Mouse (Mus musculus) lung, adult 2 months (tissue): Measurements from ENCODE around the gene Dna2. TPM values are rescaled to one million over a fixed set of nuclear protein-coding genes. Genes with fewer than 3 reads are reported as not detected.
A peak's percentile ranks its signal among the peaks of the same experiment; 100 is the strongest.

Source experiments
- DNase-seq: peaks from one replicate; pipeline ENCODE4 v3.0.0; 2022
- H3K4me1 ChIP-seq: fragments of 200-500 bp; 2 replicates; pipeline ENCODE4 v1.6.1; 2011; ENCODE audit warnings: low read length; ENCODE audit not compliant: control insufficient read depth, insufficient read depth
- H3K4me3 ChIP-seq: fragments of 200-500 bp; replicated peaks from 2 replicates; pipeline ENCODE3; 2011; ENCODE audit warnings: low read depth, mild to moderate bottlenecking, control low read depth, low read length; ENCODE audit errors: extremely low read depth
- CTCF ChIP-seq: fragments of 200-500 bp; IDR thresholded peaks from 2 replicates; pipeline ENCODE4 v1.5.1; 2011; ENCODE audit warnings: mild to moderate bottlenecking, low read length, control low read depth; ENCODE audit not compliant: insufficient read depth
- POLR2A ChIP-seq: fragments of 200-500 bp; IDR thresholded peaks from 2 replicates; pipeline ENCODE4 v1.6.1; 2011; ENCODE audit warnings: low read depth, mild to moderate bottlenecking, control low read depth, low read length, borderline replicate concordance; ENCODE audit errors: extremely low read depth
- WGBS: fragments of 180-500 bp; shearing (Covaris S2); methylation state at CpG from one replicate; pipeline ENCODE4 v1.1.7; 2018; 5-methylcytosine and 5-hydroxymethylcytosine counted together
- polyA plus RNA-seq: library from polyadenylated mRNA; depleted of rRNA; stranded (reverse); fragments of >200 nt; gene quantifications from 2 replicates; pipeline ENCODE4 v1.2.3, GENCODE M21; 2012

The Dna2 gene
- polyA plus RNA-seq, 1 experiment, result 7.1 TPM

DNA sequence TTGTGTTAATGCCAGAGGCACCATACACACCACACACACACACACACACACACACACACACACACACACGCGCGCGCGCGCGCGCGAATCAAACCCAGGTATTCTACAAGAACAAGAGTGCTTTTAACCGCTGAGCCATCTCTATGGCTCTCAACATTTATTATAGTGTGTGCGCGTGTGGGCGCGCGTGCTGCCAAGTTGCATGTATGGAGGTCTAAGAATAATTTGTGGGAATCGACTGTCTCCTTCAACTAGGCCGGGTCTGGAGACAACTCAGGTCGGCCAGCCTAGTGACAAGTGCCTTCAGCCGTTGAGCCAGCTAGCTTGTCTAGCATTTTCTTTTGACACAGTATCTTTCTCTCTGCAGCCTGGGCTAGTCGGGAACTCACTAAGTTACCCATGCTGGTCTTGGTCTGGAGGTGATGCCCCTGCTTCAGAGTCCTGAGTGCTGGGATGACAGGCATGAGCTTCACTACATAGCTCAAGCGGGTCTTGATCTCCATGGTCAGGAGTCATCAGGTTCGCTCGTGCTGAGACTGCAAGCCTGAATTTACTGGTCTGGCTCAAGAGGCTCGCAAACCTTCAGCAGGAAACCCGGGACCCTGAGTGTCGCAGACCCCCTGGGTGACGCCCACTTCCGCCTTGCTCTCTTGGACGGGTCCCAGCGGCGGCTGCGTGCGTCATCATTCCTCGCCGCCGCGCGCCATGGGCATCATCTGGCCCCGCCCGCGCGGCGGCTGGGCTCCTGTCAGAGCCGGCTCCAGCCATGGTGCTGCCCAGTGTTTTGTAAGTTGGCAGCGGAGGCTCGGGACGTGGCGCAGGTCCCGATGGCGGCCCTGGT lies 26.7 kb upstream of the Dna2 start, which contains the start of gene Slc25a16:
Slc25a16 (plus strand) TSS at position 709 of the 841 bp plus-strand sequence.
- peak; percentile 92 for DNase-seq

DNA sequence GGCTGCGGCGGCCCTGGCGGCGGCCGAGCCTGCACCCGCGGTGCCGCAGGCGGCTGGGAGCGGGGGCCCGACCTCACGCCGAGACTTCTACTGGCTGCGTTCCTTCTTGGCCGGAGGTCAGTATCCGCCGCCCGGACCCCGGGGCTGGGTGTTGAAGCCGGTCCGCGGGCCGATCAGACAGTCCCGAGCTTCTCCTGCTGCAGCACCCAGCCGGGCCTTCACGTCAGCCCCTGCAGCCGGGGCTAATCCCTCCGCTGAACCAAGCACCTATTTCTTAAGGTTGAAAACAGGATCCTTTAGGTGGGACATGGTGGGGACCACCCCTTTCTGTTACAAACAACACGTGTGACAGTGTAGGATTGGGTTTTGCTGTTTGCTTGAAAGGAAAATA lies 26.1 kb upstream of the Dna2 start:
- peak overlapping the region; percentile 71 for H3K4me3 ChIP-seq
- peaks cover 9% of the 10 kb centered on the region for H3K4me1 ChIP-seq
- under 1% methylated on average over 29 of the region's 29 CpGs for WGBS
- TF ChIP-seq CTCF, result no peak
- TF ChIP-seq POLR2A, result no peak
- DNase-seq, result no peak

More for the DNA sequence above, 26.7 kb upstream of the Dna2 start, which contains the start of gene Slc25a16:
- 4% methylated on average over 50 of the region's 50 CpGs for WGBS
- Histone ChIP-seq H3K4me3 (peak within 1 kb of the TSS; percentile 71), H3K4me1 (peaks cover 9% of the 10 kb centered on the region)
- TF ChIP-seq POLR2A (peak; percentile 73; the same call in 1 of the 2 replicates), CTCF (no peak)

DNA sequence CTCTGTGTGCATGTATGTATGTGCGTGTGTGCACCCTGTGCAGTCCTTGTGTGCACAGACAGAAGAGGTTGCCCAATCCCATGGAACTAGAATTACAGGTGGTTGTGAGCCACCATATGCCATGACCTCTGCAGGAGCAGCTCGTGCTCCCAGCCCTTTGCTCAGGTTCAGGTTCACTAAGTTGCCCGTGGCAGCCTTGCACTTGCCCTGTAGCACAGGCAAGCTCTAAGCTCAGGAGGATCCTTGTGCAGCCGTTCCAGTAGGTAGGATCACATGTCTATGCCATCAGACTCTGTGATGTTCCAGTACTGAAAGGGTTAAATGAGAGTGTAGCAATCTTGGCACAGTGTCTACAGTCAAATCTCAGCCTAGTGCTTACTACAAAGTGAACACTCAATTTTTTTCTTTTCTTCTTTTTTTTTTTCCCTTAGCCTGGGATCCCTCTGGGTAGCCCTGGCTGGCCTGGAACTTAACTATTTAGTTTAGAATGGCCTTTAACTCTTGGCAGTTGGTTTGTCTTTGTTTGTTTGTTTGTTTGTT lies 22.7 kb upstream of the Dna2 start:
- H3K4me1 ChIP-seq, result peaks cover 9% of the 10 kb centered on the region
- no peak for DNase-seq
- WGBS, result 77% methylated on average over 4 of the region's 4 CpGs
- no peak for TF ChIP-seq POLR2A
- no peak for TF ChIP-seq CTCF
- no peak overlapping the region for H3K4me3 ChIP-seq

DNA sequence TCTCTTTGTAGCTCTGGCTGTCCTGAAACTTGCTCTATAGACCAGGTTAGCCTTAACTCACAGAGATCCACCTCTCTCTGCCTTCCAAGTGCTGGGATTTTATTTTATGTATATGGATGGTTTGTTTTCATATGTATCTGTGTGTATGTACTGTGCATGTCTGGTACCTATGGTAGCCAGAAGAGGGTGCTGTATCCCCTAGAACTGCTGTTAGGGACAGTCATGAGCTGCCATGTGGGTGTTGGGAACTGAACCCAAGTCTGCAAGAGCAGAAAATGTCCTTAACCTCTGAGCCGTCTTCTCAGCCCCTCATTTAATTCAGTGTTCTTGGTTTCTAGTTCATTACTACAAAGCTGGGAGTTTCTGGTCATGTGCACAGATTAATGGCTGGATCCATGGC lies 14.4 kb upstream of the Dna2 start:
- H3K4me3 ChIP-seq, result no peak overlapping the region
- DNase-seq, result no peak

DNA sequence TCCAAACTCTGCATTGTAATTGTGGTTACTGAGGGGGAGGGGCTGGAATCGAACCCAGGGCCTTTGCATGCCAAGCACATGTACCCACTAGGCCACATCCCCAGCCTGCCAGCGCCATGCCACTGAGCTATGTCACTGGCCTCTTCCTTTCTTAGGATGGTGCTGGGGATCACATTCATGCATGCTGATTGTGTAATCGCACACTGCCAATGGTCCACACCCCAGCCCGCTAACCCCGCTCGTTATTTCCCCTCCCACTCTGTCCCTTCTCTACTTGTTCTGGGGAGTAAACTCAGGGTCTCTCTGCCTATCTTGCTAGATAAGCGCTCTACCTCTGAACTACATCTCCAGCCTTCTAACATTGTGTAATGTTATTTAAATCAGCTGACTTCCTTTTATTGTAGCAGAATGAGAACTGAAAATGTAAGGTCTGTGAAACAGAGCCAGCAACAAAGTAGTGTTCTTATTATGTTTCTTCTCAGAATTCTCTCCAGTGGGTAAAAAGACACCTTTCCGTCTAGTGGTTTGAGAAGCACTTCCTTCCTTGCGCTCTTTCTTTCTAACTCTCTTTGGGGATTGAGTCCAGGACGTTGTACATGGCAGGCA lies 1.7 kb upstream of the Dna2 start:
- no peak overlapping the region for H3K4me3 ChIP-seq
- H3K4me1 ChIP-seq, result no peaks in the 10 kb centered on the region
- no peak for TF ChIP-seq POLR2A
- no peak for TF ChIP-seq CTCF
- WGBS, result 74% methylated on average over 10 of the region's 10 CpGs
- DNase-seq, result no peak

More for the DNA sequence above, 14.4 kb upstream of the Dna2 start:
- no peaks in the 10 kb centered on the region for H3K4me1 ChIP-seq
- WGBS, result 98% methylated on average over 1 of the region's 1 CpGs
- TF ChIP-seq CTCF, result no peak
- no peak for TF ChIP-seq POLR2A

DNA sequence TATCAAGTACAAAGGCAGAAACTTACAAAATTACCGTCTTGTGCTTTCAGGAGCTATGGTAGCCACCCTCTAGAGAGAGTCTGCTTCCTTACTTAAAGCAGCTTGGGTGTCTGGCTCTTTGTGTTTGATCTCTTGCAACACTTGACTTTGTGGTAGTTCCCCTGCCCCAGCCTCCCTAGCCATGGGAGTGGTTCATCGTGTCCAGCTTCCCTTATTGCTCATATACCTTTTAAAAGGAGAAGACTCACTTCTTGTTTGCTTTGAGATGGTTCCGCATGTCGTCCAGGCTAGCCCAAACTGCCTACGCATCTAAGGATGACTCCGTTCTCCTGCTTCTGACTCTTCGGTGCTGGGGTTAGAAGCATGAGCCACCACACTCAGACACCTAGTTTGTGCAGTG lies 1.7 kb downstream of the Dna2 start:
- no peaks in the 10 kb centered on the region for H3K4me1 ChIP-seq
- DNase-seq, result no peak
- 88% methylated on average over 7 of the region's 7 CpGs for WGBS
- H3K4me3 ChIP-seq, result no peak overlapping the region
- TF ChIP-seq POLR2A, result no peak
- TF ChIP-seq CTCF, result no peak

DNA sequence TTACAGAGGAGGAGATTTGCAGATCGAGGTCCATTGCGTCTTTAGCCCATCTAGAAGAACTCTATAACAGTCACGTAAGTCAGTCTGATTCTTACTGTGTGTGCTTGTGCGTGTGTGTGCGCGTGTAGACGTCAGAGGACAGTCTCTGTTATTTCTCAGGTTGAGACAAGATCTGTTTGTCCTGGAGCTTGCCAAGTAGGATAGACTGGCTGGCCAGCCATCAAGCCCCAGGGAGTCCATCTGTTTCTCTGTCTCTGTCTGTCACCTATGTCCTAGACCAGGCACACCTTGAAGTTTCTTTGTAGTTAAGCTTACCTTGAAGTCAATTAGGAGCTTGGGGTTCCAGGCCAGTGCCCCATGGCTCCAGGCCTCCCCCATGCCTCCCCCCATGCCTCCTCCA lies 17.1 kb downstream of the Dna2 start:
- 92% methylated on average over 7 of the region's 7 CpGs for WGBS
- no peak for DNase-seq
- H3K4me1 ChIP-seq, result no peaks in the 10 kb centered on the region
- H3K4me3 ChIP-seq, result no peak overlapping the region
- TF ChIP-seq POLR2A, result no peak
- no peak for TF ChIP-seq CTCF

DNA sequence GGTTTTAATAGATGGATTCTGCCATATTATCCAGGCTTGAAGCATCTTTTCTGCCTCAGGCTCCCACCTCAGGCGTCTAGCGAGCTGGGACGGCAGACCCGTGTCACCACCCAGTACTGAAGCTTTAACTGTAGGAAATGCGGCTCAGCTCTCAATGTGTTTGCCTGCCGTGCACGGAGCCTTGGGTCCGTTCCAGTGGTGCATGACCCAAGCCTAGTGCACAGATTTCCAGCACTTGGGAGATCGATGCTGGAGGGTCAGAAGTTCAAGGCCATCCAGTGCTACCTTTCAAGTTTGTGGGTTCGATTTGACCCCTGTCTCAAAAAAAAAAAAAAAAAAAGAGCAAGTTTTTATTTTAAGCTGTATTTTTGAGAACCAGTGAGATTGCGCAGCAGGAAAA lies 19.0 kb downstream of the Dna2 start:
- H3K4me3 ChIP-seq, result no peak overlapping the region
- no peaks in the 10 kb centered on the region for H3K4me1 ChIP-seq
- no peak for DNase-seq
- TF ChIP-seq POLR2A (no peak), CTCF (no peak)
- 94% methylated on average over 11 of the region's 11 CpGs for WGBS

DNA sequence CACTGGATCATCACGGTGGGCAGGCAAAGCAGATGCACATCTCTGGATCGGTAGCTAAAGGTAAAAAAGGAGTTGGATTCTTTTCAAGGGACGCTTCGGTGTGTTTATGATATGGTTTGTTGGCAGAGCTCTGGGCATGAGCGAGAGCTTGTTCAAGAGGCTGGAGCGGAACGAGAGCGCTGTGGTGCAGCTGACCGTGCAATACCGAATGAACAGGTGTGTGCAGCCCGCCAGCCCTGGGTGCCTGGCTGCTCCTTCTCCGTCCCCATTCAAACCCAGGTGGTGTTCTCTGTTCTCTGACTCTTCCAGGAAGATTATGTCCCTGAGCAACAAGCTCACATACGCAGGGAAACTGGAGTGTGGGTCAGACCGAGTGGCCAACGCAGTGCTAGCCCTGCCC lies 19.5 kb downstream of the Dna2 start:
- TF ChIP-seq POLR2A (no peak), CTCF (no peak)
- DNase-seq, result no peak
- 93% methylated on average over 15 of the region's 15 CpGs for WGBS
- H3K4me1 ChIP-seq, result no peaks in the 10 kb centered on the region
- no peak overlapping the region for H3K4me3 ChIP-seq

DNA sequence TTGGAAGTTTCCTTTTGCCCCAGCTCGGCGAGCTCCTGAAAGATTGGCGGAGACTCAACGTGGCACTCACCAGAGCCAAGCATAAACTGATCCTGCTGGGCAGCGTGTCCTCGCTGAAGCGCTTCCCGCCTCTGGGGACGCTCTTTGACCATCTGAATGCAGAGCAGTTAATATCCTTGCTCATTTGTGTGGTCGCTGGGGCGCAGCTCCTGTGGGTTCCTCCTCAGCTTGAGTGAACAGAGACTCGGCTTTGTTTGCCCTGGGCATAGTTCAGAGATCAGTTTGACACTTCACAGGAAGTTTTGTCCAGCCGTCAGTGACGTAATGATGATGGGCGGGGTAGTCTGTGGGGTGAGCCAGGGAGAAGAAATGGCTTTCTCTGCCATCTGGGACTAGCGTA lies 25.0 kb downstream of the Dna2 start:
- Histone ChIP-seq H3K4me3 (no peak overlapping the region), H3K4me1 (no peaks in the 10 kb centered on the region)
- WGBS, result 69% methylated on average over 16 of the region's 16 CpGs
- TF ChIP-seq POLR2A (no peak), CTCF (no peak)
- DNase-seq, result no peak
